Mouse (Mus musculus) neural tube, postnatal 0 days (tissue): ENCODE results near the gene Slc30a5. TPM values are rescaled to one million over a fixed set of nuclear protein-coding genes. Genes with fewer than 3 reads are reported as not detected.

Source experiments
- polyA plus RNA-seq: library from polyadenylated mRNA; unstranded; fragments of >200 nt; fragmentation: Nextera tagmentation; extraction: Ambion mirVana; gene quantifications from 2 replicates; pipeline ENCODE4 v1.2.1, GENCODE M21; 2015

Gene Slc30a5
- 28.9 and 30.9 TPM in 2 replicates for polyA plus RNA-seq

GRCm38 (mm10) chr13:100832741-100833639 lies at the start of gene Slc30a5:
TSS of gene Slc30a5 (minus strand) at chr13:100833427.

GRCm38 (mm10) chr13:100786414-100786867 lies 46.8 kb downstream of the Slc30a5 start, which contains the start of gene Ccnb1:
TSS of gene Ccnb1 (minus strand) at chr13:100786570.

GRCm38 (mm10) chr13:100775252-100776055 lies 57.8 kb downstream of the Slc30a5 start, which contains the start of gene Cenph:
TSS of gene Cenph (minus strand) at chr13:100775899.

Other genes starting within 250 kb of the Slc30a5 start
- 2.5 and 2.7 TPM in 2 replicates for gene Marveld2, start 216.5 kb downstream of the Slc30a5 start, polyA plus RNA-seq
- gene Ak6, start 182.4 kb downstream of the Slc30a5 start, polyA plus RNA-seq = 278 and 282 TPM in 2 replicates
- 12.8 and 14.2 TPM in 2 replicates for gene Rad17, start 182.4 kb downstream of the Slc30a5 start, polyA plus RNA-seq
- gene Taf9, start 181.8 kb downstream of the Slc30a5 start, polyA plus RNA-seq = 34.7 and 40.9 TPM in 2 replicates
- gene Ccdc125, start 163.7 kb downstream of the Slc30a5 start, polyA plus RNA-seq = 1.1 and 1.5 TPM in 2 replicates
- gene Cdk7, start 102.5 kb downstream of the Slc30a5 start, polyA plus RNA-seq = 31.7 and 34.0 TPM in 2 replicates
- 208 and 224 TPM in 2 replicates for gene Mrps36, start 88.8 kb downstream of the Slc30a5 start, polyA plus RNA-seq
- 4.0 and 4.4 TPM in 2 replicates for gene Cenph, start 57.5 kb downstream of the Slc30a5 start, polyA plus RNA-seq
- 16.1 and 17.3 TPM in 2 replicates for gene Ccnb1, start 46.9 kb downstream of the Slc30a5 start, polyA plus RNA-seq